Mouse (Mus musculus) CH12.LX (cell line): Measurements from ENCODE around the gene Foxp1. TPM values are rescaled to one million over a fixed set of nuclear protein-coding genes. Genes with fewer than 3 reads are reported as not detected.
A peak's percentile ranks its signal among the peaks of the same experiment; 100 is the strongest.

Source experiments
- DNase-seq: peaks from one replicate; pipeline ENCODE4 v3.0.0-alpha.2; 2013; ENCODE audit errors: extremely low read depth
- H3K27ac ChIP-seq: 2 replicates; pipeline ENCODE4 v1.5.1; 2012; ENCODE audit warnings: low read depth, mild to moderate bottlenecking, control low read depth, moderate library complexity; ENCODE audit not compliant: insufficient read depth
- H3K27me3 ChIP-seq: replicated peaks from 2 replicates; pipeline ENCODE3; 2012; ENCODE audit warnings: inconsistent platforms
- H3K36me3 ChIP-seq, 2 experiments: replicated peaks in 1 of 2; 2 replicates each; pipeline versions ENCODE3 to v1.6.1; 2012; ENCODE audit warnings: inconsistent platforms in 1 of 2, low read length in 1 of 2, mild to moderate bottlenecking in 1 of 2, mixed read lengths in 1 of 2, moderate library complexity in 1 of 2; ENCODE audit not compliant: control insufficient read depth in 1 of 2, insufficient read depth in 1 of 2
- H3K4me1 ChIP-seq, 2 experiments: 2 replicates each; pipeline ENCODE4 v1.6.1; 2012; ENCODE audit warnings: inconsistent platforms in 1 of 2, moderate library complexity in 1 of 2; ENCODE audit not compliant: insufficient read depth in 2 of 2, control insufficient read depth in 1 of 2
- H3K4me2 ChIP-seq: 2 replicates; pipeline ENCODE4 v1.6.1; 2012; ENCODE audit warnings: low read depth, mild to moderate bottlenecking, control low read depth; ENCODE audit not compliant: poor library complexity, insufficient read depth, severe bottlenecking
- H3K4me3 ChIP-seq, 3 experiments: fragments of 150-350 bp in 1 of 3; sonication (generic) in 1 of 3; replicated peaks in 1 of 3; 2 replicates each; pipeline versions ENCODE3 to v1.5.1; 2011 to 2012; ENCODE audit warnings: low read depth in 2 of 3, low read length in 2 of 3, mild to moderate bottlenecking in 2 of 3, moderate library complexity in 2 of 3, control low read depth in 1 of 3, improper control_type of control experiment in 1 of 3, inconsistent platforms in 1 of 3, mixed read lengths in 1 of 3; ENCODE audit not compliant: poor library complexity in 1 of 3
- H3K79me2 ChIP-seq: replicated peaks from 2 replicates; pipeline ENCODE4 v1.6.1; 2012; ENCODE audit warnings: mild to moderate bottlenecking, moderate library complexity; ENCODE audit not compliant: control insufficient read depth, poor library complexity, insufficient read depth, severe bottlenecking; ENCODE audit errors: extremely low read depth
- H3K9ac ChIP-seq: 2 replicates; pipeline ENCODE4 v1.6.1; 2012; ENCODE audit warnings: low read depth, mild to moderate bottlenecking, control low read depth, moderate library complexity; ENCODE audit not compliant: insufficient read depth
- H3K9me3 ChIP-seq: replicated peaks from 2 replicates; pipeline ENCODE3; 2012; ENCODE audit warnings: low read length, inconsistent platforms, mixed read lengths
- BHLHE40 ChIP-seq: IDR thresholded peaks from 2 replicates; pipeline ENCODE4 v1.6.1; 2011; ENCODE audit warnings: mild to moderate bottlenecking, low read depth, low read length, improper control_type of control experiment
- CHD1 ChIP-seq: IDR thresholded peaks from 2 replicates; pipeline ENCODE4 v1.6.1; 2012; ENCODE audit warnings: low read depth, low read length, improper control_type of control experiment, inconsistent platforms
- CHD2 ChIP-seq: IDR thresholded peaks from 2 replicates; pipeline ENCODE4 v1.6.1; 2011; ENCODE audit warnings: low read length, improper control_type of control experiment
- ETS1 ChIP-seq: conservative IDR thresholded peaks from 2 replicates; pipeline ENCODE4 v1.6.1; 2012; ENCODE audit warnings: low read depth, mild to moderate bottlenecking, inconsistent platforms, low read length, improper control_type of control experiment, moderate library complexity
- IRF4 ChIP-seq: IDR thresholded peaks from 2 replicates; pipeline ENCODE4 v1.6.1; 2014; ENCODE audit warnings: low read depth, mild to moderate bottlenecking, inconsistent platforms, low read length, improper control_type of control experiment
- JUND ChIP-seq: conservative IDR thresholded peaks from 2 replicates; pipeline ENCODE4 v1.6.1; 2011; ENCODE audit warnings: low read depth, low read length, improper control_type of control experiment
- KAT2A ChIP-seq: IDR thresholded peaks from 2 replicates; pipeline ENCODE4 v1.6.1; 2012; ENCODE audit warnings: low read length, improper control_type of control experiment, inconsistent platforms; ENCODE audit not compliant: insufficient replicate concordance
- MAFK ChIP-seq: IDR thresholded peaks from 2 replicates; pipeline ENCODE4 v1.6.1; 2011; ENCODE audit warnings: low read length, improper control_type of control experiment; ENCODE audit not compliant: insufficient replicate concordance
- MAX ChIP-seq: IDR thresholded peaks from 2 replicates; pipeline ENCODE4 v1.6.1; 2011; ENCODE audit warnings: low read length, improper control_type of control experiment
- MAZ ChIP-seq: IDR thresholded peaks from 2 replicates; pipeline ENCODE4 v1.6.1; 2012; ENCODE audit warnings: low read depth, mild to moderate bottlenecking, inconsistent platforms, low read length, improper control_type of control experiment, moderate library complexity
- MEF2A ChIP-seq: IDR thresholded peaks from 2 replicates; pipeline ENCODE4 v1.6.1; 2014; ENCODE audit warnings: low read depth, mild to moderate bottlenecking, inconsistent platforms, low read length, improper control_type of control experiment, borderline replicate concordance
- MXI1 ChIP-seq: IDR thresholded peaks from 2 replicates; pipeline ENCODE4 v1.6.1; 2011; ENCODE audit warnings: mild to moderate bottlenecking, low read depth, low read length, improper control_type of control experiment
- MYC ChIP-seq: IDR thresholded peaks from 2 replicates; pipeline ENCODE4 v1.6.1; 2011; ENCODE audit warnings: low read depth, mild to moderate bottlenecking, improper control_type of control experiment, low read length
- NELFE ChIP-seq: IDR thresholded peaks from 2 replicates; pipeline ENCODE4 v1.6.1; 2011; ENCODE audit warnings: low read depth, low read length, improper control_type of control experiment
- NRF1 ChIP-seq: IDR thresholded peaks from 2 replicates; pipeline ENCODE4 v1.6.1; 2014; ENCODE audit warnings: low read depth, mild to moderate bottlenecking, inconsistent platforms, low read length, improper control_type of control experiment, moderate library complexity
- PAX5 ChIP-seq: IDR thresholded peaks from 2 replicates; pipeline ENCODE4 v1.6.1; 2012; ENCODE audit warnings: low read length, inconsistent platforms, mixed read lengths
- RAD21 ChIP-seq: IDR thresholded peaks from 2 replicates; pipeline ENCODE4 v1.6.1; 2011; ENCODE audit warnings: low read depth, mild to moderate bottlenecking, low read length, improper control_type of control experiment, moderate library complexity
- RCOR1 ChIP-seq: conservative IDR thresholded peaks from 2 replicates; pipeline ENCODE4 v1.6.1; 2012; ENCODE audit warnings: low read depth, mild to moderate bottlenecking, inconsistent platforms, low read length, improper control_type of control experiment
- SIN3A ChIP-seq: IDR thresholded peaks from 2 replicates; pipeline ENCODE4 v1.6.1; 2012; ENCODE audit warnings: low read length, improper control_type of control experiment, inconsistent platforms
- SMC3 ChIP-seq: IDR thresholded peaks from 2 replicates; pipeline ENCODE4 v1.6.1; 2011; ENCODE audit warnings: low read depth, low read length, improper control_type of control experiment
- TBP ChIP-seq: conservative IDR thresholded peaks from 2 replicates; pipeline ENCODE4 v1.6.1; 2011; ENCODE audit warnings: low read depth, low read length, improper control_type of control experiment
- ZKSCAN1 ChIP-seq: IDR thresholded peaks from 2 replicates; pipeline ENCODE4 v1.6.1; 2012; ENCODE audit warnings: low read depth, inconsistent platforms, low read length, improper control_type of control experiment, borderline replicate concordance
- ZMIZ1 ChIP-seq: IDR thresholded peaks from 2 replicates; pipeline ENCODE4 v1.6.1; 2012; ENCODE audit warnings: low read depth, mild to moderate bottlenecking, inconsistent platforms, low read length, improper control_type of control experiment
- ZNF384 ChIP-seq: IDR thresholded peaks from 2 replicates; pipeline ENCODE4 v1.6.1; 2012; ENCODE audit warnings: low read depth, low read length, improper control_type of control experiment, inconsistent platforms
- dilution Hi-C: fragments of 300-500 bp; cut with MboI; formaldehyde crosslinking; loops from 2 replicates; pipeline ENCODE4 v1.14.3; 2020; ENCODE audit warnings: low sequenced_read_pairs; ENCODE audit not compliant: extremely low pct_unique_long_range_greater_than_20kb, extremely low pct_ligation_motif_present
- in situ Hi-C: fragments of 300-500 bp; cut with MboI; formaldehyde crosslinking; loops from 3 replicates; pipeline ENCODE4 v1.14.3; 2019; ENCODE audit warnings: low sequenced_read_pairs, low pct_ligation_motif_present, low pct_unique_long_range_greater_than_20kb, mixed read lengths
- polyA plus RNA-seq: library from polyadenylated mRNA; unstranded; fragments of >175 nt; gene quantifications from 2 replicates; pipeline ENCODE4 v1.2.1, GENCODE M21; 2012; ENCODE audit warnings: low read depth; ENCODE audit not compliant: insufficient read length
- total RNA-seq, 2 experiments: library from RNA; depleted of rRNA; stranded (reverse); fragments of 300-350 nt in 1 of 2; fragments of >200 nt in 1 of 2; gene quantifications; 2 replicates each; pipeline ENCODE4 v1.2.3; 2012 to 2014

The Foxp1 gene
- total and polyA plus RNA-seq, 3 experiments: 66.5 to 105 (median 87.4) TPM

DNA sequence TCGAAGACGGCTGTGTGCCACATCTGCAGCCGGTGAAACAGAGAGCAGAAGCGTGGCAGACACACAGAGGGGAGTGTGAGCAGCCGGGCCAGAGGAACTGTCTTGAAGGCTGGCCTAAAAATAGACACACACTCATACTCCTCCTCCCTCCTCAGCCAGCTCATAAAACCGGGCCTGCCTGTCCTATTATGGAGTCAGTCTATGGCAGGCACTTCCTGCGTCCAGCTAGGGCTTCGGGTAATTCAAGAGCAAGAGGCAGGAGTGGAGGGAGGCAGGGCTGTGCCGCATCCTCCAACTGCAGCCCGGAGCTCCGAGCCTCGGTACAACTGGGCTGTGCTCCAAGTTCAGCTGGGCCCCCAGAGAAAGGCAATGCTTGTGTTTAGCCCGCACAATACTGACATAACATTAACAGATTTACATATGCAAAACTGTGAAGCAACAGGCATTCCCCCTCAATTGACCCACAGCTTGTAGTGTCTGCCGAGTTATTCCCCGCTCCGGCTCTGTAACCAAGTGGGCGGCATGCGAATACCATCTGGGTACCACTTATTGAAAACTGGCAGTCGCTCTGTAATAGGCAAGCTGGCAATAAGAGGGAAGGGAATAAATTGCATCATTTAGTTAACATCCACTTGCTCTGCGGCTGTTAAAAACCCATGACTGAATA is 37.2 kb downstream of the Foxp1 start (continued):
- peak; percentile 60 for TF ChIP-seq ETS1
- no peak for TF ChIP-seq CHD2
- no peak for TF ChIP-seq NELFE
- 0 out of 2 replicates have a peak, but pooled peaks have one; percentile 32 for TF ChIP-seq MYC
- no peak for TF ChIP-seq ZNF384
- 0 out of 2 replicates have a peak, but pooled peaks have one; percentile 22 for TF ChIP-seq NRF1
- no peak for TF ChIP-seq PAX5
- peak; percentile 20; the same call in 1 of the 2 replicates for TF ChIP-seq SMC3
- TF ChIP-seq TBP: peak; percentile 70
- peak; percentile 53; the same call in 1 of the 2 replicates for TF ChIP-seq IRF4
- peak; percentile 77 for TF ChIP-seq BHLHE40
- peak; percentile 97 for TF ChIP-seq MEF2A
- TF ChIP-seq SIN3A: peak; percentile 31; the same call in 1 of the 2 replicates
- no peak for TF ChIP-seq JUND

DNA sequence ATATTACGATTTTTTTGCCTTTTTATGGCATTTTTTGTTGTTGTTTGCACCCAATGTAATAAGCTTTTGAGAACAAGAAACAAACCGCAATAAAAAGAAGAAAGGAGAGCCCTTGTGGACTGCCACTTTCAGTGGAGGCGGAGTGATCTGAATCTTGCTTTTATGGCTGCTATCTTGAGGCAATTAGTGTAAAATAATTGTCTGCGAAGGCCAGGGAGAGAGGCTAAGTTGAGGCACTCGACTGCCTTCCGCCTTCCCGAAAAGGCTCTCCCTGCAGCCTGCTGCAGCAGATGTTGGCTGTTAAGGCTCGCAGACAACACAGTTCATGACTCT is 37.7 kb downstream of the Foxp1 start:
- Histone ChIP-seq H3K27ac (peak overlapping the region; percentile 91), H3K9me3 (no peaks in the 10 kb centered on the region), H3K4me3 (peak overlapping the region; percentile 32 to 54 (median 42)), H3K4me2 (peak overlapping the region; percentile 75), H3K36me3 (no peaks in the 10 kb centered on the region), H3K27me3 (no peaks in the 10 kb centered on the region), H3K79me2 (no peaks in the 10 kb centered on the region), H3K9ac (peak overlapping the region; percentile 28), H3K4me1 (peaks cover 16 to 35% of the 10 kb centered on the region in 2 experiments)
- DNase-seq: no peak
- TF ChIP-seq RCOR1: no peak
- dilution Hi-C loops (no loop called here), in situ Hi-C loops (no loop called here)

DNA sequence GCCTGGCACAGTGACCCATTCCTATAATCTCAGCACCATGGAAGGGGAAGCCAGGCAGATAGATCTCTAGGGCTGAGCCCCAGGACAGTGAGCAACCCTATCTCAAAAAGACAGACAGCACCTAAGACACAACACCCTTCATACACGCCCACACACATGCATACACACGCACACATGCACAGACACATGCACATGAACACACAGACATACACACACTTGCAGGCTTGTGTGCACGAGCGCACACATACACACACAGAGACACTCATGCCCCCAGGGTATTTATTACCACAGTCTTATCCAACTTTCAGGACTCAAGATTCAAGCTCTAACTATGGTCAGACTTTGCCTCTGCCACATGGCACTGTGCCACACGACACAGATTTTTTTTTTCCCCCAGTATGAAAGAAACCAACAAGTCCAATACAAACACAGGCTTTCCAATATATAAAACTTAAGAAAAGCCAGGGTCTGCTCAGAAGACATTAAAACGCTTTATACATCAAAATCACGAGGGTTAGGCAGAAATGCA is 38.3 kb downstream of the Foxp1 start:
- no peak overlapping the region for H3K4me2 ChIP-seq

More for the DNA sequence above, 38.3 kb downstream of the Foxp1 start:
- Histone ChIP-seq H3K4me1 (peaks cover 11 to 29% of the 10 kb centered on the region in 2 experiments), H3K27me3 (no peaks in the 10 kb centered on the region), H3K79me2 (no peaks in the 10 kb centered on the region), H3K36me3 (no peaks in the 10 kb centered on the region), H3K9me3 (no peaks in the 10 kb centered on the region), H3K4me3 (no peak overlapping the region), H3K9ac (no peak overlapping the region), H3K27ac (no peak overlapping the region)
- in situ Hi-C loops (no loop called here), dilution Hi-C loops (no loop called here)
- TF ChIP-seq MYC (no peak), RAD21 (no peak), KAT2A (no peak), ETS1 (no peak), ZMIZ1 (no peak), BHLHE40 (no peak), MAFK (no peak), CHD1 (no peak), PAX5 (no peak), MAZ (no peak), MAX (no peak), ZKSCAN1 (no peak), CHD2 (no peak), MXI1 (no peak), SIN3A (no peak), IRF4 (no peak), ZNF384 (no peak)
- no peak for DNase-seq
